Mouse (Mus musculus): ENCODE data around the gene Gm44965. TPM values are rescaled to one million over a fixed set of nuclear protein-coding genes. Genes with fewer than 3 reads are reported as not detected.

The Gm44965 gene
- polyA plus RNA-seq, 2 experiments: not detected

DNA sequence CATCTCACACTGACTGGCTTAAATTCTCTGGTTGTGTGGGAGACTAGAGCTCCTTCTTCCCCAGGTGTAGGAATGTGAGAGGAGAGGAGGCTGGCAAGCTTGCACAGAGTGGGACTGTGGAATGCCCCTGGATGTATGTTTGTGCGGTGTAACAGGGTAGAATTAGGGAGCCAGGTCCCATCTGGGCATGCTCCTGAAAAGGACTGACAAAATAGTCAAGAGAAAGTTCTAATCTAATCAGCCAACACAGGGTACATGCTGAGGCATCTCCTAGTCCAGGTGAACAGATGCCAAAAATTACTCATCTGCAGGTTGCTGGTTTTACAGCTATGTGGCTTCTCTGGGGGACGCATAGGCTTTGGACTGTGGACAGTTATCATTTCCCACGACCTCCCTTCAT is 37.8 kb upstream of the Gm44965 start:
- DNase-seq (ENCODE audit: low read depth in 3 of 3, low spot score in 3 of 3) (no peak), ATAC-seq (ENCODE audit: insufficient read depth) (no peak)
- Histone ChIP-seq H3K27ac (no peak overlapping the region), H3K4me3 (ENCODE audit: insufficient read depth in 1 of 2, low read depth in 2 of 2, low read length in 2 of 2) (no peak overlapping the region), H3K9me3 (ENCODE audit: control insufficient read depth, low read length) (no peaks in the 10 kb centered on the region), H3K4me2 (ENCODE audit: low read depth) (no peak overlapping the region), H3K27me3 (ENCODE audit: control insufficient read depth, insufficient read depth, low read length) (no peaks in the 10 kb centered on the region), H3K9ac (replicated peaks) (no peak overlapping the region), H3K4me1 (replicated peaks; ENCODE audit: control insufficient read depth in 2 of 2, insufficient read depth in 2 of 2, low read length in 1 of 2) (peaks cover 0 to 10% of the 10 kb centered on the region in 2 experiments; a peak in 3 of 4 replicates), H3K36me3 (replicated peaks; ENCODE audit: control insufficient read depth, insufficient read depth, low read depth) (no peaks in the 10 kb centered on the region)
- TF ChIP-seq EP300 (IDR thresholded peaks at IDR 0.05; ENCODE audit: low read depth) (no peak), CTCF (IDR thresholded peaks at IDR 0.05; ENCODE audit: low read depth) (no peak)
- 64% methylated on average over 3 of the region's 3 CpGs for WGBS (ENCODE audit: insufficient replicate concordance)

- no peaks in the 10 kb centered on the region for H3K9me3 ChIP-seq (ENCODE audit: control insufficient read depth, low read length)
- H3K27me3 ChIP-seq (ENCODE audit: control insufficient read depth, insufficient read depth, low read length): no peaks in the 10 kb centered on the region
- no peak overlapping the region for H3K9ac ChIP-seq (replicated peaks)
- no peak overlapping the region for H3K4me3 ChIP-seq (ENCODE audit: insufficient read depth in 1 of 2, low read depth in 2 of 2, low read length in 2 of 2)
- DNase-seq (ENCODE audit: low read depth in 3 of 3, low spot score in 3 of 3) (no peak), ATAC-seq (ENCODE audit: insufficient read depth) (no peak)
- H3K36me3 ChIP-seq (replicated peaks; ENCODE audit: control insufficient read depth, insufficient read depth, low read depth): no peaks in the 10 kb centered on the region
- 72% methylated on average over 4 of the region's 4 CpGs for WGBS (ENCODE audit: insufficient replicate concordance)
- no peak overlapping the region for H3K4me2 ChIP-seq (ENCODE audit: low read depth)
- TF ChIP-seq EP300 (IDR thresholded peaks at IDR 0.05; ENCODE audit: low read depth) (no peak), CTCF (IDR thresholded peaks at IDR 0.05; ENCODE audit: low read depth) (no peak)
- H3K27ac ChIP-seq: no peak overlapping the region
- no peaks in the 10 kb centered on the region for H3K4me1 ChIP-seq (replicated peaks; ENCODE audit: control insufficient read depth in 2 of 2, insufficient read depth in 2 of 2, low read length in 1 of 2)
Observed at GRCm38 (mm10) chr6:48565693-48566310, 27.9 kb upstream of the Gm44965 start.

DNA sequence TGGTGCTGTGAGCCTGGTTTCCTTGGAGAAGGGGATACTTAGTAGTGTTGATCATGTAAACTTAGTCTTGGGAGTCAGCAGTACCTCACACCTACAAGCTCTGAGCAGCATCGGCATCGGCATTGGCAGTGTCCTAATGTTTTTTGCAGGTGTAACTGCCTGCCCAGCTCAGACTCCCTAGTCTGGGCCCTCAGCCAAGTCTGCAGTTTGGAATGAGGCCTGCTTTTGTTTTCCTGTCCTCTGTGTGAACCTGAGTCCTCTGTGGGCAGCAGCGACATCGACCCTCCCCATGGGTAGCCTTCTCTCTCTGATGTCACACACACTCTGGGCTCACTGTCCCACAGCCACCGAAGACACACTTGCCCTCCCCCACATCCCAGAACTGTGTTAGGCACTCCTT is 27.4 kb upstream of the Gm44965 start:
- no peak overlapping the region for H3K4me3 ChIP-seq (ENCODE audit: insufficient read depth in 1 of 2, low read depth in 2 of 2, low read length in 2 of 2)
- no peak for DNase-seq (ENCODE audit: low read depth in 3 of 3, low spot score in 3 of 3)

DNA sequence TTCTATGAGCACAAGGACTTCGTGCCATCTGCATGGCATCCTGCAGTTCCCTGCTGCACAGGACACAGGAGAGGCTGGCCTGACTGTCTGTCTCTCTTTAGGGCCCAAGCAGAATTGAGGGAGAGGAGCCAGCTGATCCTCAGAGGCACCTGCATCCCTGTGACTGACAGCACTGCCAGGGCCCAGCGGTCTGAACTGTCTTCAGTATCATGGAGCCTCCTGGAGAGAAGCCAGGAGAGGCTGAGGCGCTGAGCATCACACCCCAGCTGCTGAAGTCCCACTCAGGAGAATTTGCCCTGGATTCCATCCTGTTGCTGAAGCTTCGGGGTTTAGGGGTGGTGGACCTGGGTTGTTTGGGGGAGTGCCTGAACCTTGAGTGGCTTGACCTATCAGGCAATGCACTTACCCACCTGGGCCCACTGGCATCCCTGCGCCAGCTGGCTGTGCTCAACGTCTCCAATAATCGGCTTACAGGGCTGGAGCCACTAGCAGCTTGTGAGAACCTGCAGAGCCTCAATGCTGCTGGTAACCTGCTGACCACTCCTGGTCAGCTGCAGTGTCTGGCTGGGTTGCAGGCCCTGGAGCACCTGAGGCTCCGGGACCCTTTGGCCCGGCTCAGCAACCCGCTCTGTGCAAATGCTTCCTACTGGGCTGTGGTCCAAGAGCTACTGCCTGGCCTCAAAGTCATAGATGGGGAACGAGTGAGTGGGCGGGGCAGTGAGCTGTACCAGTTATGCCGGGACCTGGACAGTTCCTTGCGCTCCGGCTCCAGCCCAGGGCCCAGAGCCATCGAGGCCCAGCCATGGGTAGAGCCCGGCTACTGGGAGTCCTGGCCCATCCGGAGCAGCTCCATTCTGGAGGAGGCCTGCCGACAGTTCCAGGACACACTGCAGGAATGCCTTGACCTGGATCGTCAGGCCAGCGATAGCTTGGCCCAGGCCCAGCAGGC is 25.4 kb upstream of the Gm44965 start:
- Histone ChIP-seq H3K4me3 (ENCODE audit: insufficient read depth in 1 of 2, low read depth in 2 of 2, low read length in 2 of 2) (no peak overlapping the region), H3K9ac (replicated peaks) (no peak overlapping the region), H3K9me3 (ENCODE audit: control insufficient read depth, low read length) (no peaks in the 10 kb centered on the region), H3K4me2 (ENCODE audit: low read depth) (no peak overlapping the region), H3K27ac (no peak overlapping the region), H3K4me1 (replicated peaks; ENCODE audit: control insufficient read depth in 2 of 2, insufficient read depth in 2 of 2, low read length in 1 of 2) (peaks cover 0 to 7% of the 10 kb centered on the region in 2 experiments; a peak in 2 of 4 replicates), H3K36me3 (replicated peaks; ENCODE audit: control insufficient read depth, insufficient read depth, low read depth) (no peaks in the 10 kb centered on the region), H3K27me3 (ENCODE audit: control insufficient read depth, insufficient read depth, low read length) (no peaks in the 10 kb centered on the region)
- DNase-seq (ENCODE audit: low read depth in 3 of 3, low spot score in 3 of 3): no peak
- WGBS (ENCODE audit: insufficient replicate concordance): 72% methylated on average over 21 of the region's 21 CpGs
- no peak for ATAC-seq (ENCODE audit: insufficient read depth)
- no peak for TF ChIP-seq EP300 (IDR thresholded peaks at IDR 0.05; ENCODE audit: low read depth)
- no peak for TF ChIP-seq CTCF (IDR thresholded peaks at IDR 0.05; ENCODE audit: low read depth)

More for the DNA sequence above, 27.4 kb upstream of the Gm44965 start:
- ATAC-seq (ENCODE audit: insufficient read depth): no peak
- WGBS (ENCODE audit: insufficient replicate concordance): 70% methylated on average over 5 of the region's 5 CpGs
- Histone ChIP-seq H3K36me3 (replicated peaks; ENCODE audit: control insufficient read depth, insufficient read depth, low read depth) (no peaks in the 10 kb centered on the region), H3K9ac (replicated peaks) (no peak overlapping the region), H3K4me2 (ENCODE audit: low read depth) (no peak overlapping the region), H3K9me3 (ENCODE audit: control insufficient read depth, low read length) (no peaks in the 10 kb centered on the region), H3K27ac (no peak overlapping the region), H3K4me1 (replicated peaks; ENCODE audit: control insufficient read depth in 2 of 2, insufficient read depth in 2 of 2, low read length in 1 of 2) (no peaks in the 10 kb centered on the region), H3K27me3 (ENCODE audit: control insufficient read depth, insufficient read depth, low read length) (no peaks in the 10 kb centered on the region)
- no peak for TF ChIP-seq EP300 (IDR thresholded peaks at IDR 0.05; ENCODE audit: low read depth)
- no peak for TF ChIP-seq CTCF (IDR thresholded peaks at IDR 0.05; ENCODE audit: low read depth)
